Mouse (Mus musculus) heart, postnatal 0 days (tissue): Measurements from ENCODE around the gene B4galt1. TPM values are rescaled to one million over a fixed set of nuclear protein-coding genes. Genes with fewer than 3 reads are reported as not detected.
A peak's percentile ranks its signal among the peaks of the same experiment; 100 is the strongest.
"Not testable (repeated sequence)": the region's sequence is repeated elsewhere in the genome, so short reads cannot be mapped to it uniquely, and the experiment has no call there.

Experiments used
- ATAC-seq: fragments of 200-750 bp; cut with Nextera tagmentation; 2 replicates; pipeline ENCODE4 v1.8.0; 2017; ENCODE audit warnings: low read depth, moderate number of reproducible peaks, moderate library complexity; ENCODE audit not compliant: insufficient read depth
- DNase-seq: peaks from one replicate; pipeline ENCODE4 v3.0.0-alpha.2; 2016; ENCODE audit warnings: low spot score
- H3K27ac ChIP-seq: fragments of 300-500 bp; sonication (generic); 2 replicates; pipeline ENCODE4 v1.5.1; 2014; ENCODE audit warnings: low read depth, mild to moderate bottlenecking
- H3K27me3 ChIP-seq: fragments of 300-500 bp; sonication (generic); 2 replicates; pipeline ENCODE4 v1.6.1; 2014; ENCODE audit warnings: low read length, mixed read lengths; ENCODE audit not compliant: control insufficient read depth, insufficient read depth
- H3K36me3 ChIP-seq: fragments of 300-500 bp; sonication (generic); replicated peaks from 2 replicates; pipeline ENCODE4 v1.6.1; 2014; ENCODE audit warnings: low read length, mixed read lengths; ENCODE audit not compliant: control insufficient read depth, insufficient read depth
- H3K4me1 ChIP-seq: fragments of 300-500 bp; sonication (generic); 2 replicates; pipeline ENCODE4 v1.6.1; 2014; ENCODE audit warnings: antibody characterized with exemption; ENCODE audit not compliant: control insufficient read depth, insufficient read depth
- H3K4me2 ChIP-seq: fragments of 300-500 bp; sonication (generic); 2 replicates; pipeline ENCODE4 v1.6.1; 2014; ENCODE audit warnings: low read depth, mild to moderate bottlenecking, low read length, moderate library complexity
- H3K4me3 ChIP-seq: fragments of 300-500 bp; sonication (generic); 2 replicates; pipeline ENCODE4 v1.5.1; 2014; ENCODE audit warnings: low read depth, low read length
- H3K9ac ChIP-seq: fragments of 300-500 bp; sonication (generic); replicated peaks from 2 replicates; pipeline ENCODE4 v1.6.1; 2014; ENCODE audit warnings: low read depth, low read length, mixed read lengths
- H3K9me3 ChIP-seq: fragments of 300-500 bp; sonication (generic); replicated peaks from 2 replicates; pipeline ENCODE4 v1.6.1; 2016; ENCODE audit warnings: low read length; ENCODE audit not compliant: control insufficient read depth
- CTCF ChIP-seq: IDR thresholded peaks from 2 replicates; pipeline ENCODE4 v1.5.1; 2016; ENCODE audit warnings: antibody characterized with exemption, control low read depth, low read depth
- EP300 ChIP-seq: IDR thresholded peaks from 2 replicates; pipeline ENCODE4 v1.6.1; 2016; ENCODE audit warnings: antibody characterized with exemption, low read depth
- WGBS: fragments of 180-500 bp; shearing (Covaris S2); extraction: QIAGEN DNeasy Blood & Tissue Kit; methylation state at CpG from one replicate; pipeline ENCODE4 v1.1.7; 2014; 5-methylcytosine and 5-hydroxymethylcytosine counted together
- polyA plus RNA-seq: library from polyadenylated mRNA; unstranded; fragments of >200 nt; fragmentation: Nextera tagmentation; extraction: Ambion mirVana; gene quantifications from 2 replicates; pipeline ENCODE4 v1.2.1, GENCODE M21; 2015
- total RNA-seq: library from RNA; depleted of rRNA; stranded (reverse); fragments of >200 nt; gene quantifications from 2 replicates; pipeline ENCODE4 v1.2.3, GENCODE M21; 2014; ENCODE audit warnings: low replicate concordance

B4galt1 gene
- total and polyA plus RNA-seq, 2 experiments from 2014 or later: 49.6 to 125 TPM

GRCm38 (mm10) chr4:40807382-40807781 is 46.4 kb downstream of the B4galt1 start:
- ATAC-seq: no peak
- H3K4me2 ChIP-seq: no peak overlapping the region
- 0 out of 2 replicates have a peak, but pooled peaks cover 5% of the 10 kb centered on the region for H3K4me1 ChIP-seq
- H3K4me3 ChIP-seq: no peak overlapping the region
- peaks cover 93% of the 10 kb centered on the region for H3K36me3 ChIP-seq
- no peaks in the 10 kb centered on the region for H3K27me3 ChIP-seq
- WGBS: 76% methylated on average over 4 of the region's 4 CpGs
- no peak for DNase-seq
- H3K9ac ChIP-seq: no peak overlapping the region
- TF ChIP-seq CTCF (no peak), EP300 (no peak)
- no peak overlapping the region for H3K27ac ChIP-seq
- no peaks in the 10 kb centered on the region for H3K9me3 ChIP-seq

GRCm38 (mm10) chr4:40805401-40805800 is 48.4 kb downstream of the B4galt1 start:
- no peaks in the 10 kb centered on the region for H3K9me3 ChIP-seq
- WGBS: 73% methylated on average over 8 of the region's 8 CpGs
- H3K4me2 ChIP-seq: no peak overlapping the region
- ATAC-seq (no peak), DNase-seq (no peak)
- H3K36me3 ChIP-seq: peaks cover 77% of the 10 kb centered on the region
- 0 out of 2 replicates have a peak, but pooled peaks cover 9% of the 10 kb centered on the region for H3K4me1 ChIP-seq
- no peak for TF ChIP-seq EP300
- H3K27ac ChIP-seq: no peak overlapping the region
- no peaks in the 10 kb centered on the region for H3K27me3 ChIP-seq
- H3K9ac ChIP-seq: no peak overlapping the region
- H3K4me3 ChIP-seq: no peak overlapping the region

- DNase-seq: no peak
- TF ChIP-seq CTCF (no peak), EP300 (no peak)
- Histone ChIP-seq H3K36me3 (peaks cover 51% of the 10 kb centered on the region), H3K4me2 (no peak overlapping the region), H3K27ac (peak overlapping the region; percentile 87), H3K27me3 (no peaks in the 10 kb centered on the region), H3K4me1 (peaks cover 28% of the 10 kb centered on the region), H3K9ac (no peak overlapping the region), H3K9me3 (no peaks in the 10 kb centered on the region), H3K4me3 (no peak overlapping the region)
- WGBS: 75% methylated on average over 3 of the region's 3 CpGs
- ATAC-seq: no peak
These were observed 51.0 kb downstream of the B4galt1 start for GRCm38 (mm10) chr4:40802787-40803186.

GRCm38 (mm10) chr4:40801908-40802307 is 51.9 kb downstream of the B4galt1 start:
- no peak overlapping the region for H3K9ac ChIP-seq
- no peaks in the 10 kb centered on the region for H3K27me3 ChIP-seq
- H3K36me3 ChIP-seq: peaks cover 42% of the 10 kb centered on the region
- H3K4me1 ChIP-seq: peaks cover 28% of the 10 kb centered on the region
- DNase-seq (peak; percentile 46), ATAC-seq (no peak)
- no peak overlapping the region for H3K4me3 ChIP-seq
- peak overlapping the region; percentile 87 for H3K27ac ChIP-seq
- no peak overlapping the region for H3K4me2 ChIP-seq
- H3K9me3 ChIP-seq: no peaks in the 10 kb centered on the region
- 43% methylated on average over 4 of the region's 4 CpGs for WGBS
- TF ChIP-seq EP300 (no peak), CTCF (no peak)

GRCm38 (mm10) chr4:40800873-40801272 is 52.9 kb downstream of the B4galt1 start:
- Histone ChIP-seq H3K9ac (no peak overlapping the region), H3K27ac (peak overlapping the region; percentile 87), H3K9me3 (no peaks in the 10 kb centered on the region), H3K4me3 (no peak overlapping the region), H3K4me1 (peaks cover 28% of the 10 kb centered on the region), H3K27me3 (no peaks in the 10 kb centered on the region), H3K36me3 (peaks cover 34% of the 10 kb centered on the region), H3K4me2 (no peak overlapping the region)
- no peak for ATAC-seq
- WGBS: 53% methylated on average over 3 of the region's 3 CpGs
- no peak for DNase-seq
- TF ChIP-seq EP300: no peak
- TF ChIP-seq CTCF: no peak

- Histone ChIP-seq H3K36me3 (peaks cover 17% of the 10 kb centered on the region; the same call in 1 of the 2 replicates), H3K27ac (peak overlapping the region; percentile 87), H3K4me1 (peaks cover 28% of the 10 kb centered on the region)
- H3K4me2 ChIP-seq, H3K27me3 ChIP-seq, H3K9me3 ChIP-seq, H3K9ac ChIP-seq, H3K4me3 ChIP-seq: not testable (repeated sequence)
- WGBS: no CpG with 5 or more reads among the region's 2 CpGs
- ATAC-seq: peak; percentile 95
- DNase-seq: peak; percentile 90
- peak; percentile 92 for TF ChIP-seq EP300
These were observed 54.8 kb downstream of the B4galt1 start for GRCm38 (mm10) chr4:40798833-40799555.
